Mouse (Mus musculus): ENCODE results near the gene Rnf135.
"Not testable (repeated sequence)": the region's sequence is repeated elsewhere in the genome, so short reads cannot be mapped to it uniquely, and the experiment has no call there.

The Rnf135 gene

DNA sequence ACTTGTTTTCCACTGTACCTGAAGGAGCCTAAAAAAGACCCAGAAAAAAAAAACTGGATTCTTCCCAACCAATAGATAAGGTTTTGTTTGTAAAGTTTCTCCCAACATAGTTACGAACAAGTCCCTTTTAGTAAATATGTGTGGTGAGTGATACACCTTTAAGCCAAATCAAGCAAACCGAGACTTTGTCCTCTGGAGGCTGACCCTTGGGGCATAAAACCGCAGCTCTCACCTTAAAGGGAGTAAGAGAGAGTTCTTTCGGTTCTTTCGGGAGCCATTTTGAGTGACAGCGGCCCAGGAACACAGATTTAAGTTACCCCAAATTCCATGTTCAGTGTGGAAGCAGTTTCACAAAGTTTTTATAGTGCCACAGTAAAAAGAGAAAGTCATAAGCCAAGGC is 18.6 kb downstream of the Rnf135 start:
- no peak for DNase-seq (ENCODE audit: low spot score in 2 of 2)

DNA sequence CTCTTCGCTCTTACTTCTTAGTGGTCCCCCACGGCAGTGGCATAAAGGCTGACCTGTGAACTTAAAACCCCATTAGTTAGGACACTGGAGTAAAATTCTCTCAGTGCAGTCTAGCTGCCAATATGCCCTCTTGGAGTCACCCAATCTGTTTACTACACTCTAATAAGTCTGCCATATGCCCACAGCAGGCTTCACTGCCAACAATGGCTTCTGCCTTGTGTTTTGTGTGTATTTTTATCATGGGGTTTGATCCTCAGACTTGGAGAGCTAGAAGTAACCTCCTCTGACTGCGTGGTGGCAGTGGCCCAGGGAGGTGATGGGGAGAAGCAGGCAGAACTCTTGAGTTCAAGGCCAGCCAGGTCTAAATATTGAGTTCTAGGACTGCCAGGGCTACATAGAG is 20.4 kb downstream of the Rnf135 start:
- DNase-seq (ENCODE audit: low spot score in 2 of 2): no peak

DNA sequence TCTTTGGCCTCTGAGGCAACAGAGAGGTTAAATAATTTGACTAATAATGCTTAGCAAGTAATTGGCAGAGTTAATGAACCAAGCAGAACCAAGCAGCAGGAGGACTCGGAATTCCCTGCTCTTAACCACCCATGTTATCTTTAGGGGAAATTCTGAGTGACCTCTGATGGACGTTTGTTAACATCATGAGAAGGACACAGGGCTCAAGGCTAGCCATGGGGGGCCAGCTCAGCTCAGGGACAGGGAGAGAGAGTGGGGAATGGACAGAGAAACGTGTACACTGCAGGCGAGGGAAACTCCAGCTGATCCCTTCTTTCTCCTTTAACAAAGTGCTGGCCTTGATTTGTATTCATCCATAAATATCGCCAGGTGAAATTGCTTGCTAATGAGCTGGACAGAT is 21.3 kb downstream of the Rnf135 start:
- DNase-seq (ENCODE audit: low spot score in 2 of 2): no peak

DNA sequence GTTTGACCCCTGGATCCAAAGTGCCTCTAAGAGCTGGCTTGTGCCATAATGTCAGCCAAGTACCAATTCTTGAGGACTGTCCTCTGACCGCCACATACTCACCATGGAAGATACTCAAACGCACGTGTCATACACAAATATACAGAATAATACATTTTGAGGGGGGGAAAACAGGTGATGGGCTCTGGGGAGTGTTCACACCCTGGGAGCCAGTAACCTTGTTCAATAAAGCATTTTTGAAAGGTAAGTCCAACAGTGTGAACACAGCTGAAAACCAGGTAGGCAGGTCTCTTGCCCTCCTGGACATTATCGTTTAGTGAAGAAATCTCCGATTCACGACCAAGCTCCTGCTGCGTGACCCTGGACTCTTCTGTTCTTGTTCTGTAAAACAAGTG is 24.8 kb downstream of the Rnf135 start:
- no peak for DNase-seq (ENCODE audit: low spot score in 2 of 2)

DNA sequence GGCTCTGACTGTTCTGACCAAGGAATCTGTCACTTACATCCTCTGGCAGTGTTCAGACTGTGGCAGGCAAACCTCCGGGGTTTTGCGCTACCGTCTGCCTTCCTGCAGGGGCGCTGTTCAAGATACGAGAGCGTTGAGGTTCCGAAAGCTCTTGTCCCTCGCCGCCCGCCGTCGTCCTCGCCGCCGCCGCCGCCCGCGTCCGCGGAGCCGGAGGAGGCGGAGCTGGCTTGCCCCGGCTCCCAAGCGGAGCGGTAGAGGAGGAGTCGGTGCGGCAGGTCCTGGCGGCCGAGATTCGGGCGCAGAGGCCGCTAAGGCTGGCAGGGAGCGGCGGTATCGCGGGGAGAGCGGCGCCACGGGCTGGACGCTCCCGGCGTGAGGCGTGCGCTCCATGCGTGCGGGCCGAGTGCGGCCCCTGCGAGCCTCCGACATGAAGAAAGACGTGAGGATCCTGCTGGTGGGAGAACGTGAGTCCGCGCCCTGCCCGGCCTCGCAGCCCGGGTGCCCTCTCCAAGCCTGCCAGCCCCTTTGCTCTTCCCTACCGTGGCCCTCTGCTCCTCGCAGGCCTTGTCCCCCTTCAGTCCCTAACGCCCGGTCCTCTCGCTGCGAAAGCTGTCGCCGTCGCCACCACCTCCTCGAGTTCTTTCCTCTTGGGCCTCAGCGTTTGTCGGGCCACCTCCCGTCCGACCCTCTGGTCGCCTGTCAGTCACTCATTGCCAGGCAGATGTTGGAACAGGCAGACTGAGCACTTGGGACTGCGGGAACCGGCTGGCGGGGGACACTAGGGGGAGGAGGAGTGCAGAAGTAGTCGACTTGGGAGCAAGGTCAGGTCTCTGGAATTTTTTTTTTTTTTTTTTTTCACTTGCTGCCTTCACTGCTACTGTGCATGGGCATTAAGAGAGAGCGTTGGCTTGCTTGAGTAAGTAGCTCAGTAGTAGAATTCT is 25.5 kb downstream of the Rnf135 start, which contains the start of gene Rhot1:
Rhot1 (plus strand) TSS at position 160 of the 941 bp plus-strand sequence.
- DNase-seq (ENCODE audit: low spot score in 2 of 2): peak; percentile 97 to 99

DNA sequence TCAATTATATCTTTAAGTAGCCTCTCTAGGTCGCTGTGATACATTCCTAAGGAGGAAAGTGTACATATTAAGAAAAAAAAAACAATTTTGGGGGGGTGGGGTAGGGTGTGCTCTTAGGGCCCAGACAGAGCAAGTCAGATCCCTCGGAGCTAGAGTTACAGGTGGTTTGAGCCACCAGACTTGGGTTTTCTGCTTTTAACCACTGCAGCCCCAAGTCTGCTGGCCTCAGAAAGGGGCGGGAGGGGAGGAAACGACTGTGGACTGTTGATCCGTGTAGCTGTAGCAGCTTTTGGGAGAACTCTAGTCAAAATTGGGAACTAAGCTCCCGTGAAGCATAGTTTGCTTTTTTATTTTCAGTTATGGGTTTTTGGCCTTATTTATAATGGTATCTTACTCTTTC is 26.7 kb downstream of the Rnf135 start:
- DNase-seq (ENCODE audit: low spot score in 2 of 2): no peak

DNA sequence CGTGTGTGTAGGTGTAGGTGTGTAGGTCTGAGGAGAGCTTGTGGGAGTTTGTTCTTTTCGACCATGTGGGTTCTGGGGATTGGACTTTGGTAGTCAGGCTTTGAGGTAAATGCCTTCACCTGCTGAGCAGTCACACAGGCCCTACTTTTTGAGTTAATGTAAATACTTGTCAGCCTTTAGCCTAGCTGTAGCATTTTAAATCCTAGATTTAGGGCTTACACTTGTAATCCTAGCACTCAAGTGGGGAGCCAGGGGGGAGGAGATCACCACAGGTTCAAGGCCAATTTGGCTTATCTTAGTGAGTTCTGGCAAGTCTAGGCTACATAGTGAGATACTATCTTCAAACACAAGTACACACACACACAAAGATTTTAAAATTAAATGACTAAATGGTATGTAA is 28.6 kb downstream of the Rnf135 start:
- DNase-seq (ENCODE audit: low spot score in 2 of 2): no peak

DNA sequence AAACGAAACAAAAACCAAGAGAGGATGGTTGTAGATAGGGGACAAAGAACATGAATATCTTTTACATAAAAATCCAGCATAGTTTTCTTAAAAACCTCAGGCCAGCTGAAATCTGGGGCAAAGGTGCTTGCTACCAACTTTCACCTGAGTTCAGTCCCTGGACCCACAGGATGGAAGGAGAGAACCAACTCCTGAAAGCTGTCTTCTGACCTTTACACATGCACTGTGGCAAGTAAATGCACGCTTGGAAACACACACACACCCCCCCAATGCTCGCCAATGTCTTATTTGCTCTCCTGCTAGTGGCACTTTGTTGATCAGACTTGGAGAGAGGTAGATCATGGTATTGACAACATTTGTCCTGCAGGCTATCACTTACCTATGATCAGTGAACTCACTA is 31.6 kb downstream of the Rnf135 start:
- DNase-seq (ENCODE audit: low spot score in 2 of 2): no peak

DNA sequence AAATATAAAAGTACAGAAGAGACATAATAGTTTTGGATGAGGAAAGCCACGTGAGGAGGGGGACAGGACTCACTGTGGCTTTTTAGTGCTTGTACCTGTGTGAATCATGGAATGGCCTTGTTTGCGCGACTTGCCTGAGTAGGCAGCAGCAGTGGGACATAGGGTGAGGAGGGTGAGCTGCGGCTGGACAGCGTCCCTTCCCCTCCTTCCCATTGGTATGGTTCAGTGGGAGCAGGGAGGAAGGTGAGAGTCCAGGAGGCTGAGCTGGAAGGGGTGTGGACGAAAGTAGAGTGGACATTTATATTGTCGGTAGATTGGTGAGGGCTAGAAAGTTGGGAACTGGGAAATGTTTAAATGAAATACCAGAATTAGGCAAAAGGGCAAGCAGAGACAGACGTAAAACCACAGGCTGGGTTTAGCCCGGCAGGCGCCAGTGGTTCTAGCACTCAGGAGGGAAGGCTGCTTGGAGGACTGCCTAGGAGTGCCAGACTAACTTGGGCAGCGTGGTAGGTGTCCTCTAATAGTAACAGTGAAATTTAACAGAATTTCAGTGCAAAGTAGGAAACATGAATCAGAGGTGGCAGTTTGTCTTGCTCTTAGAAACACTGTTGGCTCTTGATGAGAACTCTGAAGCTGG is 35.1 kb downstream of the Rnf135 start:
- no peak for DNase-seq (ENCODE audit: low spot score in 2 of 2)

DNA sequence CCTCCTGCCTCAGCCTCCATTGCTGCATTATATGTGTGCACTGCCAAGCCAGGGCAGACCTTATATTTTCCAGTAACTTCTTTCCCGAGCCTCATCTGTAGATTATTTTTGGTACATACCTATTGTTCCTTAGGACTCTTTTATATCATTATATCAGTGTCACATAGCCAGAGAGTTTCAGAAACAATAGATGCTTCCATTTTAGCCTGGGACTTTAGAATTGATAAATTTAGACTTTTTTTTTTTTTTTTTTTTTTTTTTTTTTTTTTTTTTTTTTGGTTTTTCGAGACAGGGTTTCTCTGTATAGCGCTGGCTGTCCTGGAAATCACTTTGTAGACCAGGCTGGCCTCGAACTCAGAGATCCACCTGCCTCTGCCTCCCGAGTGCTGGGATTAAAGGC is 46.4 kb downstream of the Rnf135 start:
- DNase-seq (ENCODE audit: low spot score in 2 of 2): not testable (repeated sequence)

DNA sequence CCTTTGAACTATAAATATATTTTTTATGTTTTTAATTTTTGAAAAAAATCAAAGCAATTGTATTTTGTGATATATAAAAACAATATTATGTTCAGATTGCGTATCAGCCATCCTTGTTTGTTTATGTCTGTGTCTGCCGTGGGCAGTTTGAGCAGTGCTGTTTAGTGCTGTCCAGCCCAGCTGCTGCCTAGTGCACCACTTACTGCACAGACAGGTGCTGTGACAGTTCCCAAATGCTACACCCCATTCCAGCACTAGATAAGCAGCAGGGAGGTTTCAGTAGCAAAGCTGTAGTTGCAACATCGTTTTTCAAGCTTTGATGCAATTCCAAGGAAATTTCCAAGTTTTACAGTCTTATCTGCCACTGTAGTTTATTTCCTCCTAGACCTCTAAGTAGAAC is 53.6 kb downstream of the Rnf135 start:
- DNase-seq (ENCODE audit: low spot score in 2 of 2): no peak

DNA sequence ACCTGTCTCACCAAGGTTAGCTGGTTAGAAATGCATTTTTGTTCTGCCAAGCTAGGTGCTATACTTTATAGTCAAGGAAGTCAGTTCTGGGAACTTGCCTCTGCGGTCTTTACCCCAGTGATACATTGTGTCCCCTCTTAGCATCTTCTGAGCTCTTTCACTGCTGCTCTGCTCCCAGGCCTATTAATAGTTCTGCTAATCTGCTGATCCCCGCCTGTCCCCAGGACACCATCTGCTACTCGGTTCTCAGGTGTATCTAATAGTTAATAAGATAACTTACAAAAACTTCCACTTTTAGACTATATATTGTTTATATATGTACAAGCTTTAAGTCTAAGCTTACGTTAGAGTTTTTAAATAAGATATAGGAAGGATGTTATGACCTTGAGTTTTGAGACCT is 54.7 kb downstream of the Rnf135 start:
- DNase-seq (ENCODE audit: low spot score in 2 of 2): no peak

DNA sequence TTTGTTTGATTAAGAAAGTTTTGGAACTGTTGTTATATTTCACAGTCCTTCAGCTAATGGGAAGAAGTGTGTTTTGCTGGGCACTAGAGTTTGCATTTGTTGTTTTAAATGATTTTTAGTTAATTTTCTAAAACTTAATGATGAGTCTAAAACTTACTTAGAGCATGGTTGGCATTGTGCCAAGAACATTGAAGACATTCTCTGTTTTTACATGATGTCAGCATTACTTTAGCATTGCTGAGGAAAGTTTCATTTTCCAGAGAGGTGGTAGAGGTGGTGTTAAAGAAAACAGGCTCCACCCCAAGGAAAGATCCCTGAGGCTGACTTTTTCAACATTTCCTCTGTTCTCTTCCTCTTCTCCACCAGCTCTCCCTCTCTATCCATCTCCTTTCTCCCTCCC is 63.4 kb downstream of the Rnf135 start:
- no peak for DNase-seq (ENCODE audit: low spot score in 2 of 2)

DNA sequence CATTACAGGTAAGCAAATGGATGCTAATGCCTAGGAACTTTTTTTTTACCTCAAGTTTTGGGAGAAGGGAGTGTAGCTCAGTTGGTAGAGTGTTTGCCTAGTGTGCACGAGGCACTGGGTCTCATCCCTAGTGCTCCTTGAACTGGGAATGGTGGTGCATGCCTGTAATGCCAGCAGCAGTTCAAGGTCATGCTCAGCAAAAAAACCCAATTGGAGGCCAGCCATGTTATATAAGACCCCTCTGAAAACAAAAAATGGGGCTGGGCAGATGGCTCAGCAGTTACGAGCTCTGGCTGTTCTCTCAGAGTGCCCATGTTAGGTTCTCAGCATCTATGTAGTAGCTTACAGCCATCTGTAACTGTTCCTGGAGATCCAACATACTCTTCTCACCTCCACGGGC is 64.9 kb downstream of the Rnf135 start:
- DNase-seq (ENCODE audit: low spot score in 2 of 2): no peak

All from spleen, postnatal 4 days (tissue).